Mouse (Mus musculus) CH12.LX (cell line): Measurements from ENCODE around the gene Colgalt2. TPM values are rescaled to one million over a fixed set of nuclear protein-coding genes. Genes with fewer than 3 reads are reported as not detected.

Experiments
- DNase-seq: peaks from one replicate; pipeline ENCODE4 v3.0.0-alpha.2; 2013; ENCODE audit errors: extremely low read depth
- H3K27ac ChIP-seq: 2 replicates; pipeline ENCODE4 v1.5.1; 2012; ENCODE audit warnings: low read depth, mild to moderate bottlenecking, control low read depth, moderate library complexity; ENCODE audit not compliant: insufficient read depth
- H3K27me3 ChIP-seq: replicated peaks from 2 replicates; pipeline ENCODE3; 2012; ENCODE audit warnings: inconsistent platforms
- H3K36me3 ChIP-seq, 2 experiments: replicated peaks in 1 of 2; 2 replicates each; pipeline versions ENCODE3 to v1.6.1; 2012; ENCODE audit warnings: inconsistent platforms in 1 of 2, low read length in 1 of 2, mild to moderate bottlenecking in 1 of 2, mixed read lengths in 1 of 2, moderate library complexity in 1 of 2; ENCODE audit not compliant: control insufficient read depth in 1 of 2, insufficient read depth in 1 of 2
- H3K4me1 ChIP-seq, 2 experiments: 2 replicates each; pipeline ENCODE4 v1.6.1; 2012; ENCODE audit warnings: inconsistent platforms in 1 of 2, moderate library complexity in 1 of 2; ENCODE audit not compliant: insufficient read depth in 2 of 2, control insufficient read depth in 1 of 2
- H3K4me2 ChIP-seq: 2 replicates; pipeline ENCODE4 v1.6.1; 2012; ENCODE audit warnings: low read depth, mild to moderate bottlenecking, control low read depth; ENCODE audit not compliant: poor library complexity, insufficient read depth, severe bottlenecking
- H3K4me3 ChIP-seq, 3 experiments: fragments of 150-350 bp in 1 of 3; sonication (generic) in 1 of 3; replicated peaks in 1 of 3; 2 replicates each; pipeline versions ENCODE3 to v1.5.1; 2011 to 2012; ENCODE audit warnings: low read depth in 2 of 3, low read length in 2 of 3, mild to moderate bottlenecking in 2 of 3, moderate library complexity in 2 of 3, control low read depth in 1 of 3, improper control_type of control experiment in 1 of 3, inconsistent platforms in 1 of 3, mixed read lengths in 1 of 3; ENCODE audit not compliant: poor library complexity in 1 of 3
- H3K79me2 ChIP-seq: replicated peaks from 2 replicates; pipeline ENCODE4 v1.6.1; 2012; ENCODE audit warnings: mild to moderate bottlenecking, moderate library complexity; ENCODE audit not compliant: control insufficient read depth, poor library complexity, insufficient read depth, severe bottlenecking; ENCODE audit errors: extremely low read depth
- H3K9ac ChIP-seq: 2 replicates; pipeline ENCODE4 v1.6.1; 2012; ENCODE audit warnings: low read depth, mild to moderate bottlenecking, control low read depth, moderate library complexity; ENCODE audit not compliant: insufficient read depth
- H3K9me3 ChIP-seq: replicated peaks from 2 replicates; pipeline ENCODE3; 2012; ENCODE audit warnings: low read length, inconsistent platforms, mixed read lengths
- BHLHE40 ChIP-seq: IDR thresholded peaks from 2 replicates; pipeline ENCODE4 v1.6.1; 2011; ENCODE audit warnings: mild to moderate bottlenecking, low read depth, low read length, improper control_type of control experiment
- CHD1 ChIP-seq: IDR thresholded peaks from 2 replicates; pipeline ENCODE4 v1.6.1; 2012; ENCODE audit warnings: low read depth, low read length, improper control_type of control experiment, inconsistent platforms
- CHD2 ChIP-seq: IDR thresholded peaks from 2 replicates; pipeline ENCODE4 v1.6.1; 2011; ENCODE audit warnings: low read length, improper control_type of control experiment
- CTCF ChIP-seq, 2 experiments: IDR thresholded peaks in 1 of 2; conservative IDR thresholded peaks in 1 of 2; 2 replicates each; pipeline ENCODE4 v1.5.1; 2011 to 2012; ENCODE audit warnings: low read depth in 2 of 2, low read length in 2 of 2, improper control_type of control experiment in 1 of 2, inconsistent platforms in 1 of 2, mild to moderate bottlenecking in 1 of 2, moderate library complexity in 1 of 2
- E2F4 ChIP-seq: IDR thresholded peaks from 2 replicates; pipeline ENCODE4 v1.6.1; 2011; ENCODE audit warnings: low read depth, low read length, improper control_type of control experiment; ENCODE audit not compliant: insufficient replicate concordance
- ELF1 ChIP-seq: IDR thresholded peaks from 2 replicates; pipeline ENCODE4 v1.6.1; 2014; ENCODE audit warnings: low read depth, mild to moderate bottlenecking, inconsistent platforms, low read length, improper control_type of control experiment
- EP300 ChIP-seq: IDR thresholded peaks from 2 replicates; pipeline ENCODE4 v1.6.1; 2011; ENCODE audit warnings: low read length, improper control_type of control experiment
- GABPA ChIP-seq: IDR thresholded peaks from 2 replicates; pipeline ENCODE4 v1.6.1; 2012; ENCODE audit warnings: low read depth, low read length, improper control_type of control experiment, inconsistent platforms; ENCODE audit not compliant: insufficient replicate concordance
- HCFC1 ChIP-seq: IDR thresholded peaks from 2 replicates; pipeline ENCODE4 v1.6.1; 2012; ENCODE audit warnings: low read depth, mild to moderate bottlenecking, inconsistent platforms, low read length, improper control_type of control experiment
- IRF4 ChIP-seq: IDR thresholded peaks from 2 replicates; pipeline ENCODE4 v1.6.1; 2014; ENCODE audit warnings: low read depth, mild to moderate bottlenecking, inconsistent platforms, low read length, improper control_type of control experiment
- JUN ChIP-seq: IDR thresholded peaks from 2 replicates; pipeline ENCODE4 v1.6.1; 2011; ENCODE audit warnings: low read depth, mild to moderate bottlenecking, low read length, improper control_type of control experiment, moderate library complexity; ENCODE audit not compliant: insufficient read depth
- MAFK ChIP-seq: IDR thresholded peaks from 2 replicates; pipeline ENCODE4 v1.6.1; 2011; ENCODE audit warnings: low read length, improper control_type of control experiment; ENCODE audit not compliant: insufficient replicate concordance
- MAX ChIP-seq: IDR thresholded peaks from 2 replicates; pipeline ENCODE4 v1.6.1; 2011; ENCODE audit warnings: low read length, improper control_type of control experiment
- MAZ ChIP-seq: IDR thresholded peaks from 2 replicates; pipeline ENCODE4 v1.6.1; 2012; ENCODE audit warnings: low read depth, mild to moderate bottlenecking, inconsistent platforms, low read length, improper control_type of control experiment, moderate library complexity
- MEF2A ChIP-seq: IDR thresholded peaks from 2 replicates; pipeline ENCODE4 v1.6.1; 2014; ENCODE audit warnings: low read depth, mild to moderate bottlenecking, inconsistent platforms, low read length, improper control_type of control experiment, borderline replicate concordance
- MXI1 ChIP-seq: IDR thresholded peaks from 2 replicates; pipeline ENCODE4 v1.6.1; 2011; ENCODE audit warnings: mild to moderate bottlenecking, low read depth, low read length, improper control_type of control experiment
- MYC ChIP-seq: IDR thresholded peaks from 2 replicates; pipeline ENCODE4 v1.6.1; 2011; ENCODE audit warnings: low read depth, mild to moderate bottlenecking, improper control_type of control experiment, low read length
- NELFE ChIP-seq: IDR thresholded peaks from 2 replicates; pipeline ENCODE4 v1.6.1; 2011; ENCODE audit warnings: low read depth, low read length, improper control_type of control experiment
- NRF1 ChIP-seq: IDR thresholded peaks from 2 replicates; pipeline ENCODE4 v1.6.1; 2014; ENCODE audit warnings: low read depth, mild to moderate bottlenecking, inconsistent platforms, low read length, improper control_type of control experiment, moderate library complexity
- RAD21 ChIP-seq: IDR thresholded peaks from 2 replicates; pipeline ENCODE4 v1.6.1; 2011; ENCODE audit warnings: low read depth, mild to moderate bottlenecking, low read length, improper control_type of control experiment, moderate library complexity
- RCOR1 ChIP-seq: conservative IDR thresholded peaks from 2 replicates; pipeline ENCODE4 v1.6.1; 2012; ENCODE audit warnings: low read depth, mild to moderate bottlenecking, inconsistent platforms, low read length, improper control_type of control experiment
- SIN3A ChIP-seq: IDR thresholded peaks from 2 replicates; pipeline ENCODE4 v1.6.1; 2012; ENCODE audit warnings: low read length, improper control_type of control experiment, inconsistent platforms
- TBP ChIP-seq: conservative IDR thresholded peaks from 2 replicates; pipeline ENCODE4 v1.6.1; 2011; ENCODE audit warnings: low read depth, low read length, improper control_type of control experiment
- TCF12 ChIP-seq: IDR thresholded peaks from 2 replicates; pipeline ENCODE4 v1.6.1; 2014; ENCODE audit warnings: low read depth, mild to moderate bottlenecking, inconsistent platforms, low read length, improper control_type of control experiment
- USF1 ChIP-seq: IDR thresholded peaks from 2 replicates; pipeline ENCODE4 v1.6.1; 2014; ENCODE audit warnings: low read depth, mild to moderate bottlenecking, inconsistent platforms, low read length, improper control_type of control experiment
- USF2 ChIP-seq: conservative IDR thresholded peaks from 2 replicates; pipeline ENCODE4 v1.6.1; 2011; ENCODE audit warnings: low read depth, low read length, improper control_type of control experiment
- ZKSCAN1 ChIP-seq: IDR thresholded peaks from 2 replicates; pipeline ENCODE4 v1.6.1; 2012; ENCODE audit warnings: low read depth, inconsistent platforms, low read length, improper control_type of control experiment, borderline replicate concordance
- ZMIZ1 ChIP-seq: IDR thresholded peaks from 2 replicates; pipeline ENCODE4 v1.6.1; 2012; ENCODE audit warnings: low read depth, mild to moderate bottlenecking, inconsistent platforms, low read length, improper control_type of control experiment
- ZNF384 ChIP-seq: IDR thresholded peaks from 2 replicates; pipeline ENCODE4 v1.6.1; 2012; ENCODE audit warnings: low read depth, low read length, improper control_type of control experiment, inconsistent platforms
- dilution Hi-C: fragments of 300-500 bp; cut with MboI; formaldehyde crosslinking; loops from 2 replicates; pipeline ENCODE4 v1.14.3; 2020; ENCODE audit warnings: low sequenced_read_pairs; ENCODE audit not compliant: extremely low pct_unique_long_range_greater_than_20kb, extremely low pct_ligation_motif_present
- in situ Hi-C: fragments of 300-500 bp; cut with MboI; formaldehyde crosslinking; loops from 3 replicates; pipeline ENCODE4 v1.14.3; 2019; ENCODE audit warnings: low sequenced_read_pairs, low pct_ligation_motif_present, low pct_unique_long_range_greater_than_20kb, mixed read lengths
- polyA plus RNA-seq: library from polyadenylated mRNA; unstranded; fragments of >175 nt; gene quantifications from 2 replicates; pipeline ENCODE4 v1.2.1, GENCODE M21; 2012; ENCODE audit warnings: low read depth; ENCODE audit not compliant: insufficient read length
- total RNA-seq, 2 experiments: library from RNA; depleted of rRNA; stranded (reverse); fragments of 300-350 nt in 1 of 2; fragments of >200 nt in 1 of 2; gene quantifications; 2 replicates each; pipeline ENCODE4 v1.2.3; 2012 to 2014

The Colgalt2 gene
- total and polyA plus RNA-seq, 3 experiments: not detected

GRCm38 (mm10) chr1:152389271-152389670, 10.4 kb upstream of the Colgalt2 start:
- H3K4me2 ChIP-seq: no peak overlapping the region
- TF ChIP-seq CTCF (conservative IDR thresholded peaks at IDR 0.05 in 1 of 2, IDR thresholded peaks at IDR 0.05 in 1 of 2; ENCODE audit: low read depth in 2 of 2, low read length in 2 of 2) (no peak), MEF2A (no peak), BHLHE40 (no peak), ELF1 (no peak), CHD1 (no peak), JUN (no peak), SIN3A (no peak), MAFK (no peak), HCFC1 (no peak), NELFE (no peak), RAD21 (no peak), IRF4 (no peak), ZKSCAN1 (no peak), MAZ (no peak), TBP (no peak), NRF1 (no peak), MYC (no peak), USF1 (no peak), USF2 (no peak), RCOR1 (no peak)
- DNase-seq: no peak

DNA sequence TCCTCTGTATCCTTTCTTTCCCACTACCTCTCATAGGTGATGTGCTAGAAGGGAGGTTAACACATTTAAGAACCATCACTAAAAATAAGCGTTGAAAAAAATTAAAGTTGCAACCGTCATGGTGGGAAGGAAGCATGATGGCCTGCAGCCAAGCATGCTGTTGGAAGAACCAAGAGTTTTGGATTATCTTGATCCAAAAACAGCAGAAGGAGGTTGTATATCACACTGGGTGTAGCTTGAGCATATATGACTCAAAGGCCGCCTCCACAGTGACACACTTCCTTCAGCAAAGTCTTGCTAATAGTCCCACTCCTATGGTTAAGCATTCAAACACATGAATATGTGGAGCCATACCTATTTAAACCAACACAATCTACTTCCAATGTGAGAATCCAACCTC, 5.5 kb upstream of the Colgalt2 start:
- no peak for DNase-seq
- no peak overlapping the region for H3K4me3 ChIP-seq
- TF ChIP-seq EP300 (no peak), IRF4 (no peak), CHD1 (no peak), MEF2A (no peak), CHD2 (no peak), ZMIZ1 (no peak), GABPA (no peak), MXI1 (no peak), ZNF384 (no peak), RCOR1 (no peak), TCF12 (no peak), BHLHE40 (no peak), MAX (no peak), ZKSCAN1 (no peak), SIN3A (no peak), E2F4 (no peak)
- TF ChIP-seq, all 38 proteins: peak for 0
- dilution Hi-C loops (no loop called here), in situ Hi-C loops (no loop called here)
- H3K79me2 ChIP-seq: no peaks in the 10 kb centered on the region
- H3K9ac ChIP-seq: no peak overlapping the region
- no peaks in the 10 kb centered on the region for H3K27me3 ChIP-seq
- H3K9me3 ChIP-seq: peaks cover 18% of the 10 kb centered on the region
- H3K4me1 ChIP-seq: no peaks in the 10 kb centered on the region
- no peak overlapping the region for H3K27ac ChIP-seq
- H3K36me3 ChIP-seq: no peaks in the 10 kb centered on the region
- no peak overlapping the region for H3K4me2 ChIP-seq

More at GRCm38 (mm10) chr1:152389271-152389670, 10.4 kb upstream of the Colgalt2 start:
- Histone ChIP-seq H3K4me3 (no peak overlapping the region), H3K27ac (no peak overlapping the region), H3K9me3 (peaks cover 6% of the 10 kb centered on the region), H3K36me3 (peaks cover 2 to 5% of the 10 kb centered on the region in 2 experiments), H3K9ac (no peak overlapping the region), H3K79me2 (peaks cover 9% of the 10 kb centered on the region), H3K4me1 (peaks cover 3 to 11% of the 10 kb centered on the region in 2 experiments), H3K27me3 (no peaks in the 10 kb centered on the region)
- dilution Hi-C loops (no loop called here), in situ Hi-C loops (no loop called here)
